In the genomic region with DNA sequence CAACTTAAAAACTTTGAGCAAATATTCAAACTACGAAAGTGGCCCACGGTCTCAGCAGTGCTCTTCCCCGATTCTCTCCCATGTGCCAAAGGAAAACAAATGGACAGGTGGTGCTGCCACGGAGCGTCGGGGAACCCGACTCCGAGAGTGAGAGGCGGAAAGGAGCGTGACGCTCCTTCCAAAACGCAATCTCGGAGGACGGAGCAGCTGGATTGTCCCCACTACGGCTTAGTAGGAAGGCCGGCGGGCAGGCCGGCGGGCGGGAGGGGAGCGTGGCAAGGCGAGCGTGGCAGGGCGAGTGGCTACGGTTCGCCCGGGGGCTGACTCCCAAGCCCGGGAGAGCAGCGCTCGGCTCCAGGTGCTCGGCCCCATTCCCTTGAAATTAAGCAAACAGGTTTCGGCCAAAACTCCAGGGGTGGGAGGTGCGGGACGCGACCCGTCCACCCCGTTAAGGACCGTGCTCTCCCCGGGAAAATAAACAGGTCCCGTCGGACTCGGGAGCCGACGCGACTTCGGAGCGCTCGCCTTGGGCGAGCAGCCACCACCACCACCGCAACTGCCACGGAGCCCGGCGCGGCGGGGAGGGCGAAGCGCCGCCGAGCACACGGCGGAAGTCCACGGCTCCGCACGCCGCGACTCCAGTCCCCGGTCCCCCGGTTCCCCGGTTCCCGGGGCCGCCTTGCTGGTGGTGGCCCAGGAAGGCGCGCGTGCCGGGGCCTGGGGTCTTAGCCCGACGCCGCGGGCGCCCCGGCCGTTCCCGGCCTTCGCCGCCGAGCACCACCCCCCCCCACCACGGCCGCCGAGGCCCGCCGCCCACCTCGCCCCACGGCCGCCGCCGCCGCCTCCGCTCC, we compare ENCODE assay signal across 8 mouse cellular contexts. TPM values are rescaled to one million over a fixed set of nuclear protein-coding genes. Genes with fewer than 3 reads are reported as not detected.
DNase-seq lines count a peak whose midpoint lies in the region; ATAC-seq and TF ChIP-seq lines count a peak whose summit lies in the region.

No protein-coding gene starts in this region.

- peak overlapping the region; percentile 74 for H3K4me2 ChIP-seq in embryonic facial prominence, embryonic 12.5 days (replicated peaks)
- peak overlapping the region; percentile 63 for H3K4me2 ChIP-seq in limb, embryonic 15.5 days
- H3K4me2 ChIP-seq in myocyte (ENCODE audit: low read depth): peak overlapping the region; percentile 95

- H3K79me2 ChIP-seq in myocyte (ENCODE audit: control insufficient read depth, insufficient read depth): peaks cover 51% of the 10 kb centered on the region

- no peak for ATAC-seq in embryonic facial prominence, embryonic 12.5 days (ENCODE audit: insufficient number of reproducible peaks, insufficient read depth, low FRiP score, low TSS enrichment)
- ATAC-seq in limb, embryonic 15.5 days (ENCODE audit: insufficient number of reproducible peaks, low FRiP score, low TSS enrichment, low read depth): no peak

- H3K9me3 ChIP-seq in embryonic facial prominence, embryonic 12.5 days: no peaks in the 10 kb centered on the region
- H3K9me3 ChIP-seq in limb, embryonic 15.5 days: no peaks in the 10 kb centered on the region

- peaks cover 17% of the 10 kb centered on the region for H3K4me1 ChIP-seq in embryonic facial prominence, embryonic 12.5 days
- H3K4me1 ChIP-seq in kidney, adult 2 months (ENCODE audit: control insufficient read depth, insufficient read depth, low read length): peaks cover 10% of the 10 kb centered on the region; the same call in 1 of the 2 replicates
- H3K4me1 ChIP-seq in limb, embryonic 15.5 days: peaks cover 15% of the 10 kb centered on the region; the same call in 1 of the 2 replicates

- TF ChIP-seq CTCF in kidney, adult 2 months (conservative IDR thresholded peaks at IDR 0.05; ENCODE audit: insufficient read depth, insufficient read length, low read depth, low read length): no peak

- peak overlapping the region; percentile 93 for H3K4me3 ChIP-seq in embryonic facial prominence, embryonic 12.5 days
- H3K4me3 ChIP-seq in kidney, adult 2 months (ENCODE audit: insufficient read depth, low read depth, low read length): peak overlapping the region; percentile 78
- H3K4me3 ChIP-seq in limb, embryonic 15.5 days: peak overlapping the region; percentile 95
- peak overlapping the region; percentile 77 for H3K4me3 ChIP-seq in myocyte

- peak overlapping the region; percentile 90 for H3K9ac ChIP-seq in embryonic facial prominence, embryonic 12.5 days
- H3K9ac ChIP-seq in limb, embryonic 15.5 days: peak overlapping the region; percentile 97

- no peak for TF ChIP-seq POLR2A in kidney, adult 2 months (IDR thresholded peaks at IDR 0.05; ENCODE audit: low read depth, low read length)
- TF ChIP-seq POLR2A in myocyte (IDR thresholded peaks at IDR 0.05; ENCODE audit: insufficient read length, low read depth): peak; percentile 76

- no peaks in the 10 kb centered on the region for H3K36me3 ChIP-seq in embryonic facial prominence, embryonic 12.5 days
- H3K36me3 ChIP-seq in kidney, adult 2 months (ENCODE audit: control insufficient read depth, insufficient read depth, low read length): no peaks in the 10 kb centered on the region
- no peaks in the 10 kb centered on the region for H3K36me3 ChIP-seq in limb, embryonic 15.5 days
- H3K36me3 ChIP-seq in myocyte (ENCODE audit: control insufficient read depth, insufficient read depth): no peaks in the 10 kb centered on the region
- H3K36me3 ChIP-seq in splenic B cell, adult 2 months (ENCODE audit: control insufficient read depth, insufficient read depth, low read length, poor library complexity, severe bottlenecking): peaks cover 2% of the 10 kb centered on the region; the same call in 1 of the 2 replicates

- DNase-seq in urinary bladder, adult 2 months (ENCODE audit: low spot score): peak; percentile 46
- no peak for DNase-seq in urinary bladder, postnatal 10 days (ENCODE audit: low spot score)
- peak; percentile 95 for DNase-seq in heart, adult 11 months
- peak; percentile 40 for DNase-seq in kidney, adult 2 months
- peak; percentile 52 for DNase-seq in splenic B cell, adult 2 months (ENCODE audit: low read depth, low spot score)

- H3K27me3 ChIP-seq in embryonic facial prominence, embryonic 12.5 days: peaks cover 7% of the 10 kb centered on the region
- H3K27me3 ChIP-seq in kidney, adult 2 months (replicated peaks; ENCODE audit: control insufficient read depth, insufficient read depth, low read length): no peaks in the 10 kb centered on the region
- H3K27me3 ChIP-seq in limb, embryonic 15.5 days: peaks cover 20% of the 10 kb centered on the region
- H3K27me3 ChIP-seq in myocyte (ENCODE audit: control insufficient read depth, insufficient read depth, insufficient read length): no peaks in the 10 kb centered on the region
- no peaks in the 10 kb centered on the region for H3K27me3 ChIP-seq in splenic B cell, adult 2 months (ENCODE audit: control insufficient read depth, insufficient read depth, low read length, poor library complexity, severe bottlenecking)

- peak overlapping the region; percentile 98 for H3K27ac ChIP-seq in embryonic facial prominence, embryonic 12.5 days
- peak overlapping the region; percentile 74 for H3K27ac ChIP-seq in kidney, adult 2 months (ENCODE audit: insufficient read depth, low read depth, low read length)
- H3K27ac ChIP-seq in limb, embryonic 15.5 days: peak overlapping the region; percentile 99

- under 1% methylated on average over 71 of the region's 98 CpGs for WGBS in embryonic facial prominence, embryonic 12.5 days
- under 1% methylated on average over 86 of the region's 98 CpGs for WGBS in kidney, adult 2 months
- WGBS in limb, embryonic 15.5 days: under 1% methylated on average over 71 of the region's 98 CpGs

- peak overlapping the region; percentile 62 for H3ac ChIP-seq in myocyte (ENCODE audit: control insufficient read depth, insufficient read length)

TF ChIP-seq in myocyte, 11 proteins besides CTCF, POLR2A, EP300 and RAD21:
- TF ChIP-seq TCF3 (IDR thresholded peaks at IDR 0.05; ENCODE audit: insufficient read length, low read depth) (peak; percentile 25), REST (IDR thresholded peaks at IDR 0.05; ENCODE audit: insufficient read depth, insufficient read length) (no peak), USF1 (IDR thresholded peaks at IDR 0.05; ENCODE audit: low read depth) (no peak), SRF (IDR thresholded peaks at IDR 0.05; ENCODE audit: control insufficient read depth, insufficient read length, low read depth) (no peak), POLR2AphosphoS2 (IDR thresholded peaks at IDR 0.05; ENCODE audit: insufficient read length, low read depth) (peak; percentile 20), TCF12 (IDR thresholded peaks at IDR 0.05; ENCODE audit: insufficient read depth, poor library complexity, severe bottlenecking) (no peak), MYOG (IDR thresholded peaks at IDR 0.05; ENCODE audit: control insufficient read depth in 1 of 3, insufficient read depth in 1 of 3, insufficient read length in 2 of 3, low read depth in 2 of 3) (peak in 1 of 3 experiments; percentile 72), MYOD1 (IDR thresholded peaks at IDR 0.05; ENCODE audit: control insufficient read depth in 1 of 3, insufficient read length in 2 of 3, low read depth in 2 of 3) (peak in 1 of 3 experiments; percentile 76), E2F4 (IDR thresholded peaks at IDR 0.05; ENCODE audit: insufficient read depth) (no peak), CEBPB (IDR thresholded peaks at IDR 0.05; ENCODE audit: insufficient read depth, poor library complexity, severe bottlenecking) (no peak), MAX (IDR thresholded peaks at IDR 0.05; ENCODE audit: low read depth) (no peak)

RNA-seq across cellular contexts. Expression of a gene that starts 1.0 kb away (rescaled TPM):
- polyA plus RNA-seq in urinary bladder, adult 2 months (2012; rRNA removed): 36.1 and 39.1 TPM in 2 replicates
- polyA plus RNA-seq in embryonic facial prominence, embryonic 12.5 days (2016; fragmentation: Nextera tagmentation; extraction: Ambion mirVana): 110 and 113 TPM in 2 replicates
- 2.4 and 4.9 TPM in 2 replicates for polyA plus RNA-seq in kidney, adult 2 months (2012; rRNA removed)
- 79.3 and 82.8 TPM in 2 replicates for polyA plus RNA-seq in limb, embryonic 15.5 days (2015; fragmentation: Nextera tagmentation; extraction: Ambion mirVana)
- 20.3 TPM for polyA plus RNA-seq in myocyte (2012; fragmentation: generic; extraction: Trizol)
